Mouse (Mus musculus): Measurements from ENCODE around the gene Prox1.

Prox1 gene

GRCm38 (mm10) chr1:190173596-190173995, 3.1 kb upstream of the Prox1 start:
- no peak for DNase-seq (ENCODE audit: low read depth, low spot score)

DNA sequence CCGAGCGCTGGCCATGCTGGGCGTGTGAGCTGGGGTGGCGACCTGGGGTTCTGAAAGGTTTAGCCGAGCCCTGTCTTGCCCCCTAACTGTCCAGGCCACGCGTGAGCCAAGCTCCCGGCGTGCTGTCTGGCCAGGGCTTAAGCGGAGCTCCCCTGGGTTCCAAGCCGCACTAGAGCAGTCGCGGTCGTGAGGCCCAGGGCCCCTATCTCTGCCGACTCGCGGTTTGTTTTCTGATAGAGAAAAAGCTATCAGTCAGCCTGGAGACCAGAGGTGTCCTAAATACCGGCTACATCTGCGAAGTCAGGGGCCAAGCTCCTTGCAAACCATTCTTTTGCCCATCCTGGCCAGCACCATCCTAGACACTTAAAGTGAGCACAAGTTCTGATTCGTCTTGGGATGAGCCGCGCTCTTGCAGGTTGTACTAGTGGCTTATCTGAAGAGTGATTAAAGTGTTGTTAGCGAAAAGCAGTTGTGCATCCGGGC, 2.5 kb upstream of the Prox1 start:
- no peak for DNase-seq (ENCODE audit: low read depth, low spot score)

DNA sequence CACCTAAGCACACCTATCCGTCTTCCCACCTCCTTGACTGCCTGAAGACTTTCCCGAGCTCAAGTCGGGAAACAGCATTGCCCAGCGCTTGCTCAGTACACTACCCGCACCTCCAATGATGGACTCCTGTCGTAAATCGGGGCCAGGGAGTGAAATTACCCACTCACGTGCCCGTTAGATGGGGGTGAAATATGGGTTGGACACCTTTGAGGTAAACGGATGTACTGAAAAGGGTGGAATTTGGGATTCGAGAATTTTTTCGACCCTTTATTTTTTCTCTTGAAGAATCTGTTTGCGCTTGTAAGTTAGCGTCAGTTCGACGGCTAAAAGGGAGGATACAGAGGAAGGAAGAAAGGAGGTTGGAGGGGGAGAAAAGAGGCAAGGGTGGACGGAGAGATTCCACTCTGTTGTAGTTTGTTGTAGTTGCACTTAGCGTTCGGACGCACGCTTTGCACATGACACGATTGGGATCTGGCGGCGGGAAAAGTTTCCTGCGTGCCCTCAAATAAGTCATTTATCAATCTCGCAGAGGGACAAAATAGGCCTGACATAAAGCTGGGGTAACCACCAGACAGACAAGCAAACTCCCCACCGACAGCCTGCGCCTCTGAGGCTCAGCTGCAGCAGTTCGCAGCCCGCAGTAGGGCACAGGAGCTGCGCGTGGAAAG, 1.9 kb upstream of the Prox1 start:
- DNase-seq (ENCODE audit: low read depth, low spot score): no peak

DNA sequence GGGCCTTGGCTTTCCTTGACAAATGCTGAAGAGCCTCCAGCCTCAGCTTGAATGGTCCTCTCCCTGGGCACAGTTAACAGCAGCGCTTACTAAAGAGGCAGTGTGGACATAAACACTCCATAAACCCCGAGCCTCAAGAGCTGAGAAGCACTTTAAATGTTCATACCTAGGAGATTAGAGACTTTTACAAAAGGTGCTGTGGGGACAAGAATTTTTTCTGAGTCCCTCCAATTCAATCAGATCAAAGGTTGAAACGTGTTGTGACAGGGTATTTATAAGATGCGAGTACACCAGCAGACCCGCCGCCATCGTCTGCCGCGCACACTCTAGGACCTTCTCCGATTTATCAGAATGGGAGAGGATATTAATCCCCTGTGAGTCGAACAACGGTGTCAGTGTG, 1.2 kb upstream of the Prox1 start:
- no peak for DNase-seq (ENCODE audit: low read depth, low spot score)

DNA sequence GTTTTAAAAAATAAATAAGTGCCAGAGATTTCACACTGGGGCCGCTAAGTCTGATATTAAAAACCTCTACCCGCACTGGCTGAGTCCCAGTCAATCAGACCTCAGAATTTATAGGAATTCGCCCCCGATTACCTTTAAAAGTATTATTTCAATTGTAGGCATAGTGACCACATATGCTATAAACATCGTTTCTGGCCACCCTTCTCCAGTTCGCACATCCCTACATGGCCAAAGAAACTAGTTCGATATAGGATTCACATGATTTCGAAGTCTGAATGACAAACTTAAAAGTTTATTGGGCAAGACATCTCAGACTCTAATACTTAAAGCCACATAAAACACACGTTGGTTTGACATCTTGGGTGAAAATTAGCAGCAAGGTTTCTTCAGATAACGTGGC, 827 bp upstream of the Prox1 start:
- DNase-seq (ENCODE audit: low read depth, low spot score): no peak

DNA sequence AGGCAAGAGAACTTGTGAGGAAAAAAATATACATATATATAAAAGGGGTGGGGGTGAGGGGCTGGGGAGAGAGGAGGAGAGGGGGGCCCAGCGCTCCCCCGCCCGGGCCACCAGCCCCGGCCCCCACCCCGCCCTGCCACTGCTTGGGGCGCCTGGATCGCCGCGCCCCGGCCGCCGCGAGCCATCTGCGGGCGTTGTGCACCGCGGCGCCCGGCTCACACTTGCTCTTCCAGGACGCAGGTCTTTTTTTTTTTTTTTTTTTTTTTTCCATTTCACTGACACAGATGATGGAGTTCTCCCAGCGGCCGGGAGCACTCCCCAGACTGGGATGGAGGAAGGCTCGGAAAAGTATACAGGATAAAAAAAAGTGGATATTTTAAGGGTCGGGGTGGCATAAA, 304 bp upstream of the Prox1 start:
- no peak for DNase-seq (ENCODE audit: low read depth, low spot score)

DNA sequence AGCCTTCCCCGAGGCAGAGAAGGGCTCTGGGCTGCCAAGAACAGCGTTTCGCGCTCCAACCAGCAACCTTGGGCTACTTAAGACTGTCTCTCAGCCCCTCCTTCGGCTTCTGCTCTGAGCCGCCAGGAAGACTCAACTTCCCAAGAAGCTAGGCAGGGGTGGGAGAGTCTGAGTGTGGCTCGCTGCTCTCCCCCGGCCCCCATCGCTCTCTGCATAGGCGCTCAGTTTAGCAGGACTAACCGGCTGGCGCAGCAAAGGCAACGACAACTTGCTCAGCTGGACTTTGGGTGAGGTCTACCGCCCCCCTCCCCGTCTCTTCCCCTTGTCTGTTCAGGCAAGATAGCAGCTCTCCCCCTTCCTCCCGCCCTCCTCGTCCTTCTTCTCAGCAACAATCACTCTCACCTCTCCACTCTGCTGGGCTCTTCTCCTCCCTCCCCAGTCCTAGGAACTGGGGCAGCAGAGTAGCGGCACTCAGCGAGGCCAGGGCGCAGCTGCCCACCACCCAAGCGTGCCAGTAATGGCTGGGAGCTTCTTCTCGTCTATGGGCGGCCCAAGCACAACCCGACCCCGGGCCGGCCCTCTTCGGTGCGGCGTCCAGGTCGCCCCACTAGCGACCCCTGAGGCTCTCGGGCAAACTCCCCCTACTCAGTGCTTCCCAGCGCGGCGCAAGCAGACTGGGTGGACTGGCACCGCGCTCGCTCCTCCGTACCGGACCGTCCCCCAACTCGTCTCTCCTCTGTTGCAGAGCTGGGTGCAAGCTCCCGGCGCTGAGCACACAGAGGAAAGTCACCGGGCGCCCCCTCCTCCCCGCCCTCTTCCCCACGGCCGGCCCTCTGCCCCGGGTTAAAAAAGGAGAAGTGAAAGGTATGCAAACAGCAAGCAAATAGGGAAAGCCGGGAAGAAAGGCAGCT, 1.5 kb downstream of the Prox1 start:
- no peak for DNase-seq (ENCODE audit: low read depth, low spot score)

DNA sequence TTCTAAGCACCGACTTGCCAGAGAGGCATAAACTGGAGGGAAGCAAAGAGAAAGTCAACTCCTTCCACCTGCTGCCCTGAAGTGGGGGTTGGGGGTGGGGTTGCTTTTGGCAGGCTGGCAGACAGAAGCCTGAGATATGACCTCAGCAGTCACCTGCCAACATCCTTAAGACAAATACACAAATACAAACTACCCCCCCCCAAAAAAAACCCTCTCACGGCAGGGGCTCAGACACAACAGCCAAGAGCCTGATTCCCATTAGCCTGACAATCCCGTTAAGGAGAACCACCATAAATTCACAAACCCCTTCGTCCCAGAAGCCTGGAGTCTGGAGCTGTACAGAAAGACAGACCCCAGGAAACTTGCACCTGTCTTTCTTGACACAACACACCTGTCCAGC, 2.4 kb downstream of the Prox1 start:
- DNase-seq (ENCODE audit: low read depth, low spot score): no peak

DNA sequence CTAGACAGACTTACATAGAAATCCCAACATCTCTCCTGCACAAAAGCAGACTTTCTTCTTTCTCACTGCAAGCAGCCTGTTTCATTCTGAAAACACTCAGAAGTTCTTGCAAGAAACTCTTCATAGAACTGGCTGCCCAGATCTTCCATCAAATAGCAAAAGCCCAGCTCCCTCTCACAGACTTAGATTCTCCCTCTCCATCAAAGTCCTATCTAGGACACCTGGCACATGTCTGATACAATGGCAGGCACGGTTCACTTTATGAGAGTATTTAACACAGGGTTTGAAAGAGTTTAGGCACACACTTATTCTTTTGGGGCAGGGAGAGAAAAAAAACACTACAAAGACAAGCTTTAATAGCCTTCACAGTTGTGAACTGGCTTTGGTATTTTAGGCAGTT, 2.9 kb downstream of the Prox1 start:
- no peak for DNase-seq (ENCODE audit: low read depth, low spot score)

GRCm38 (mm10) chr1:190165511-190165910, 5.0 kb downstream of the Prox1 start:
- no peak for DNase-seq (ENCODE audit: low read depth, low spot score)

GRCm38 (mm10) chr1:190163471-190163870, 7.0 kb downstream of the Prox1 start:
- no peak for DNase-seq (ENCODE audit: low read depth, low spot score)

- no peak for DNase-seq (ENCODE audit: low read depth, low spot score)
Observed at GRCm38 (mm10) chr1:190161708-190162465, 8.6 kb downstream of the Prox1 start.

GRCm38 (mm10) chr1:190161288-190161687, 9.2 kb downstream of the Prox1 start:
- no peak for DNase-seq (ENCODE audit: low read depth, low spot score)

- no peak for DNase-seq (ENCODE audit: low read depth, low spot score)
Observed at GRCm38 (mm10) chr1:190159457-190159856, 11.1 kb downstream of the Prox1 start.

- DNase-seq (ENCODE audit: low read depth, low spot score): no peak
Observed at GRCm38 (mm10) chr1:190155751-190156150, 14.8 kb downstream of the Prox1 start.

GRCm38 (mm10) chr1:190155021-190155420, 15.5 kb downstream of the Prox1 start:
- no peak for DNase-seq (ENCODE audit: low read depth, low spot score)

DNA sequence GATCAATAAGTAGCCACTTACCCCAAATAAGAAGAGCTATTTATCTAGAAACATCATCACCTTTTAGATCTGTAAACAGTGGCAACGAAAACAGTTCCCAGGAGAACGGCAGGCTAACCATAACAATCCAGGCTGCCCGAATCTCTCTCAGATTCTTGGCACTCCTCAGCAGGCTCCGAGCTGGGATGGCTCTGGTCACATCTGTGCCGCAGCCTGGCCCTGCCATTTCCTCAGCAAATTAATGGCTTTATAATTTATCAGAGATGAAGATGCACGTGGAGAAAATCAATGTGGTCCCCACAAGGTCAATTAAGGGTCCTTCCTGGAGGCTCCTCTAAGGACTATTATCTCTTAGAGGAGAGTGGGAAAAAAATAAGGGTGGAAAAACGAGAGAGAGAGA, 16.2 kb downstream of the Prox1 start:
- no peak for DNase-seq (ENCODE audit: low read depth, low spot score)

- no peak for DNase-seq (ENCODE audit: low read depth, low spot score)
Observed at GRCm38 (mm10) chr1:190152603-190153002, 17.9 kb downstream of the Prox1 start.

DNA sequence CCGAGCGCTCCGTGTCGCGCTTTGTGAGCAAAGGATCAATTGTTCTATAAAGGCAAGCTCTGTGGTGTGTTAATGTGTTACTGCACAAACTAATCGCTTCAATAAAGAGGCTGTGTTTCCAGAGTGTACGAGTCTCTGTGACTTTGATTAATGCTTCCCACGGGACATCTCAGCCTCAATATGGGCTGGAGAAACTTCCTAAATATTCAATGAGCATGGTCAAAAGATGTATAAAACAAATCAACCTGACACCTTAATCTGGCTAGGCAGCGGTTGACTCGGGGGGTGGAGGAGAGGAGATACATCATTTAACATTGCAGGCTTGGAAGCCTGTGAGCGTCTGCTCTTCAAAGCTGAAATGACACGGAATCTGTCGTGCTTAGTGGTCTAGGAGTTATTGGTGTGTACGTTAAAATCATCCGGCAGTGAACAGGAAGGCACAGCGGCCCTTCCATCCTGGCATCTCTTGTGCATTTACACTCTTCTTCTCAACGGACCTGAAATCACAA, 21.2 kb downstream of the Prox1 start:
- no peak for DNase-seq (ENCODE audit: low read depth, low spot score)

GRCm38 (mm10) chr1:190148661-190149232, 21.8 kb downstream of the Prox1 start:
- DNase-seq (ENCODE audit: low read depth, low spot score): no peak

- DNase-seq (ENCODE audit: low read depth, low spot score): no peak
Observed at GRCm38 (mm10) chr1:190147816-190148215, 22.7 kb downstream of the Prox1 start.

DNA sequence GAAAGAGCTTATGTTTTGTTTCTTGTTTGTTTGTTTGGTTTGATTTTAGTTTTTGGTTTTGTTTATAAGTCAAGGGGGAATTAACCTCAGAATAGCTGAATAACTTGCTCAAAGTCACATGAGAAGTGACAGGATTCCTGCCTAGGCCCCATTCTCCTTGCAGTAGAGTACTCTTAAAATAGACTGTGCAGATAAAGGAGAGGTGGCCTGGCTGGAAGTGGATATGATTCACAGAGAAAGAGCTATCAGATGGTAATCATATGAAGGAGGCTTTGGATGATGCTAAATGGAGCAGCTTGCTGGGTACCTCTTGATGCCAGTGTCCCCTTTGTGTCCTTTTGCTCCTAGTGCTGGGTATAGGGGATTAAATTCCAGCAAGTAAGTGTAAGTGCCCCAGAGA, 26.1 kb downstream of the Prox1 start:
- DNase-seq (ENCODE audit: low read depth, low spot score): no peak
